Mouse (Mus musculus) forebrain, postnatal 0 days (tissue): ENCODE measurements at regions not wholly inside any gene's neighbourhood (a gene's known extent, or its start where the extent isn't known, plus 50 kb on each side); places are given as distances from the start of the nearest gene placed in this dataset.

Experiments
- ATAC-seq: fragments of 200-750 bp; cut with Nextera tagmentation; 2 replicates; pipeline ENCODE4 v1.8.0; 2017; ENCODE audit warnings: mild to moderate bottlenecking, moderate library complexity
- DNase-seq: peaks from one replicate; pipeline ENCODE4 v3.0.0-alpha.2; 2015
- H3K27ac ChIP-seq: fragments of 300-500 bp; sonication (generic); 2 replicates; pipeline ENCODE4 v1.5.1; 2014; ENCODE audit warnings: low read depth, mild to moderate bottlenecking, antibody characterized with exemption, low read length, moderate library complexity, mixed read lengths
- H3K27me3 ChIP-seq: fragments of 300-500 bp; sonication (generic); 2 replicates; pipeline ENCODE4 v1.6.1; 2014; ENCODE audit warnings: mild to moderate bottlenecking, low read length, mixed read lengths; ENCODE audit not compliant: insufficient read depth
- H3K36me3 ChIP-seq: fragments of 300-500 bp; sonication (generic); 2 replicates; pipeline ENCODE4 v1.6.1; 2014; ENCODE audit warnings: mild to moderate bottlenecking, moderate library complexity; ENCODE audit not compliant: insufficient read depth
- H3K4me1 ChIP-seq: fragments of 300-500 bp; sonication (generic); 2 replicates; pipeline ENCODE4 v1.6.1; 2014; ENCODE audit warnings: antibody characterized with exemption; ENCODE audit not compliant: insufficient read depth
- H3K4me2 ChIP-seq: fragments of 300-500 bp; sonication (generic); 2 replicates; pipeline ENCODE4 v1.6.1; 2014; ENCODE audit warnings: low read depth, mild to moderate bottlenecking, moderate library complexity
- H3K4me3 ChIP-seq: fragments of 300-500 bp; sonication (generic); 2 replicates; pipeline ENCODE4 v1.5.1; 2014; ENCODE audit warnings: low read depth, low read length, mixed read lengths
- H3K9ac ChIP-seq: fragments of 300-500 bp; sonication (generic); 2 replicates; pipeline ENCODE4 v1.6.1; 2014; ENCODE audit warnings: mild to moderate bottlenecking
- H3K9me3 ChIP-seq: fragments of 300-500 bp; sonication (generic); 2 replicates; pipeline ENCODE4 v1.6.1; 2016; ENCODE audit warnings: low read length
- CTCF ChIP-seq: sonication (generic); IDR thresholded peaks from 2 replicates; pipeline ENCODE4 v1.5.1; 2016; ENCODE audit warnings: antibody characterized with exemption, control low read depth, low read depth
- WGBS: fragments of 180-500 bp; shearing (Covaris S2); extraction: QIAGEN DNeasy Blood & Tissue Kit; methylation state at CpG from one replicate; pipeline ENCODE4 v1.1.7; 2014; 5-methylcytosine and 5-hydroxymethylcytosine counted together

DNA sequence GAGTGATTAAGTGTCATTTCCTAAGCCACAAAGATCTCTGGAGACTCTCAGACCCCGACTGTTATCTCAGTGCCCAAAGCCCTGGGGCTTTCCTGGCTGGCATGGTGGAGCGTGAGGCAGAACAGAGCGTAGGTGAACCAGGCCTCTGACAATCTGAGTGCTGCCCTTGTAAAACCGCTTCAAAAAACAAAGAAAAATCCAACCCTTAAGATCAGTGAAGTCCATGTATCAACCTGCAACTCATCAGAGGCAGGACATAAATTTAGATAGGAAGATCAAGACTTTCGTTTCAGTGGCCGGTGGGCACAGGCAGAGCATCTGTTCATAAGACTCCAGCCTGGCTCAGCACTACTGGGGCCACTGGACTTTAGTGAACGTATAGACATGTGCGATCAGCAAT, 61.1 kb upstream of the Mpped2 start:
- 93% methylated on average over 8 of the region's 8 CpGs for whole genome bisulfite sequencing

More for the DNA sequence above, 61.1 kb upstream of the Mpped2 start:
- DNase-seq (no peak), ATAC-seq (no peak)
- Histone ChIP-seq H3K4me2 (no peak overlapping the region), H3K27me3 (no peaks in the 10 kb centered on the region), H3K9ac (no peak overlapping the region), H3K36me3 (no peaks in the 10 kb centered on the region), H3K27ac (no peak overlapping the region), H3K4me3 (no peak overlapping the region), H3K4me1 (no peaks in the 10 kb centered on the region), H3K9me3 (no peaks in the 10 kb centered on the region)
- no peak for TF ChIP-seq CTCF
